Mouse (Mus musculus) neural tube, embryonic 12.5 days (tissue): ENCODE measurements at regions not wholly inside any gene's neighbourhood (a gene's known extent, or its start where the extent isn't known, plus 50 kb on each side); places are given as distances from the start of the nearest gene placed in this dataset.

ENCODE experiments used
- ATAC-seq: fragments of 200-750 bp; cut with Nextera tagmentation; 2 replicates; pipeline ENCODE4 v1.8.0; 2017; ENCODE audit warnings: low read depth, mild to moderate bottlenecking, moderate TSS enrichment, moderate library complexity; ENCODE audit not compliant: low FRiP score
- H3K27ac ChIP-seq: fragments of 300-500 bp; sonication (generic); 2 replicates; pipeline ENCODE4 v1.5.1; 2016
- H3K27me3 ChIP-seq: fragments of 300-500 bp; sonication (generic); replicated peaks from 2 replicates; pipeline ENCODE4 v1.6.1; 2016; ENCODE audit warnings: mild to moderate bottlenecking
- H3K36me3 ChIP-seq: fragments of 300-500 bp; sonication (generic); 2 replicates; pipeline ENCODE4 v1.6.1; 2016; ENCODE audit warnings: mild to moderate bottlenecking
- H3K4me1 ChIP-seq: fragments of 300-500 bp; sonication (generic); 2 replicates; pipeline ENCODE4 v1.6.1; 2016
- H3K4me2 ChIP-seq: fragments of 300-500 bp; sonication (generic); replicated peaks from 2 replicates; pipeline ENCODE4 v1.6.1; 2016; ENCODE audit warnings: mild to moderate bottlenecking
- H3K4me3 ChIP-seq: fragments of 300-500 bp; sonication (generic); 2 replicates; pipeline ENCODE4 v1.5.1; 2016
- H3K9ac ChIP-seq: fragments of 300-500 bp; sonication (generic); 2 replicates; pipeline ENCODE4 v1.6.1; 2016; ENCODE audit warnings: mild to moderate bottlenecking
- H3K9me3 ChIP-seq: fragments of 300-500 bp; sonication (generic); 2 replicates; pipeline ENCODE4 v1.6.1; 2016; ENCODE audit warnings: mild to moderate bottlenecking
- WGBS: fragments of 180-500 bp; shearing (Covaris S2); methylation state at CpG from one replicate; pipeline ENCODE4 v1.1.7; 2016; 5-methylcytosine and 5-hydroxymethylcytosine counted together

DNA sequence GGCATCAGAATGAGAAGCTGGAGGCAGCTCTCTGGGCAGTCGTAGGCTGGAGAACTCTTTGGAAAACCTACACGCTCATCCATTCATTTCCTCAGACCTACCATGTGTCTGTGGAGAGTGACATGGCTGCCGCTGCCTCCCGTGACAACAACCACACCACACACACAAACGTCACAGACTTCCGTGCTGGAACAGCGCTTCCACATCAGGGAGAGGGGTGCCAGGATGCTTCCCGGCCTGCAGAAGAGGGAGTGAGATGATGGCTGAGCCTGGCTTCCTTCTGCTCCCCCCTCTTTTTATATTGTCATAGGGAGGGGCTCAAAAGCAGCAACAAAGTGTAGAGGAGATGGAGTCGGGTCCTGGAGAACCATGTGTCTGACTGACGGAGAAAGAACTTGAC is 73.5 kb upstream of the Ptpn1 start:
- no peaks in the 10 kb centered on the region for H3K36me3 ChIP-seq
- H3K9me3 ChIP-seq, result no peaks in the 10 kb centered on the region
- no peaks in the 10 kb centered on the region for H3K27me3 ChIP-seq
- no peak for ATAC-seq
- no peak overlapping the region for H3K27ac ChIP-seq
- no peak overlapping the region for H3K4me3 ChIP-seq
- no peak overlapping the region for H3K4me2 ChIP-seq
- WGBS, result 72% methylated on average over 10 of the region's 10 CpGs
- H3K4me1 ChIP-seq, result peaks cover 14% of the 10 kb centered on the region; the same call in 1 of the 2 replicates
- H3K9ac ChIP-seq, result no peak overlapping the region

GRCm38 (mm10) chr2:167857911-167858310 is 73.9 kb upstream of the Ptpn1 start:
- WGBS, result 64% methylated on average over 8 of the region's 8 CpGs
- Histone ChIP-seq H3K27ac (no peak overlapping the region), H3K9ac (no peak overlapping the region), H3K27me3 (no peaks in the 10 kb centered on the region), H3K36me3 (no peaks in the 10 kb centered on the region), H3K9me3 (no peaks in the 10 kb centered on the region), H3K4me2 (no peak overlapping the region), H3K4me3 (no peak overlapping the region), H3K4me1 (peaks cover 14% of the 10 kb centered on the region; the same call in 1 of the 2 replicates)
- no peak for ATAC-seq

DNA sequence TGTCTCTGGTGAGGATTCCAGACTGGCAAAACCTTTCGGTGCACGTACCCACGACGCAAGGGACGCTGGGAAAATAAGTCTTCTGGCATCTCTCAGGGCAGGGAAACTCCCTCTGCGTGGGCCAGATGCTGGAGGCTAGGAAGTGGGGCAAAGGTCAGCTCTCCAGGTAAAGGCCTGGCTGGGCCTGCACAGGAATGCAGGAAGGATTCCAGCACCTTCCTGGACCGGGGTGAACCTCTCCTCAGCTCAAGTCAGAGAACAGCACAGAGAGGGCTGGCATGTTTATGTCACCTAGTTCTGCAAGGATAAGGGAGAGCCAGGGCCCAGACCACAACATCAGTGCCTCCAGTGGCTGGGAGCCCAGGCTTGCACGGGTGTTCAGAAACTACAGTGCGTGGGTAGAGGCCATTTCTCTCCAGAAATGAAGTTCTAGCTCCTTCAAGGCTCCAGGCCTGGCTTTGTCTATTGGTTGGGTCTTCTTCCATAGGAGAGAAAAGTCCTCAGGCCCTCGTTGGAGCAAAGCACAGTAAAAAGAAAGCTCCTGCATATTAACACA is 74.9 kb upstream of the Ptpn1 start:
- peaks cover 19% of the 10 kb centered on the region; the same call in 1 of the 2 replicates for H3K4me1 ChIP-seq
- no peak for ATAC-seq
- WGBS, result 83% methylated on average over 10 of the region's 10 CpGs
- H3K27ac ChIP-seq, result no peak overlapping the region
- H3K9ac ChIP-seq, result no peak overlapping the region
- no peaks in the 10 kb centered on the region for H3K27me3 ChIP-seq
- no peak overlapping the region for H3K4me2 ChIP-seq
- H3K36me3 ChIP-seq, result no peaks in the 10 kb centered on the region
- no peaks in the 10 kb centered on the region for H3K9me3 ChIP-seq
- H3K4me3 ChIP-seq, result no peak overlapping the region

DNA sequence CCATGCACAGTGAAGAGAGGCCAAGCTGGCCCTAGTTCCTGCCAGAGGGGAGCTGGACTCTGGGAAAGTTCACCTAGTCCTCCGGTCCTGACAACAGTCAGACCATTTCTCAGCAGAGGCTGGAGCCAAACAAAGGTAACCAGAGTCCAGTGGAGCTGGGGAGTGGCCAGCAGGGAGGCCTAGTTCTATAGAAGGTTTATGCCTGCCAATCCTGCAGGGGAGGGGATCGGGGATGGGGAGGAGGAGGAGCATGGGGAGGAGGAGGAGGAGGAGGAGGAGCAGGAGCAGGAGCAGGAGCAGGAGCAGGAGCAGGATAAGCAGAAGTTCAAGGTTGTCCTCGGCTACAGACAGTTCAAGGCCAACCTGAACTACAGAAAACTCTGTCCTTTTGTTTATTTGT is 75.8 kb upstream of the Ptpn1 start:
- WGBS, result 55% methylated on average over 3 of the region's 3 CpGs
- H3K9ac ChIP-seq, result no peak overlapping the region
- no peak overlapping the region for H3K27ac ChIP-seq
- no peaks in the 10 kb centered on the region for H3K36me3 ChIP-seq
- H3K4me2 ChIP-seq, result no peak overlapping the region
- H3K4me1 ChIP-seq, result peaks cover 24% of the 10 kb centered on the region; the same call in 1 of the 2 replicates
- H3K27me3 ChIP-seq, result no peaks in the 10 kb centered on the region
- no peak overlapping the region for H3K4me3 ChIP-seq
- H3K9me3 ChIP-seq, result no peaks in the 10 kb centered on the region
- ATAC-seq, result no peak

GRCm38 (mm10) chr2:167854060-167854459 is 77.8 kb upstream of the Ptpn1 start:
- no peak for ATAC-seq
- no peaks in the 10 kb centered on the region for H3K36me3 ChIP-seq
- H3K27ac ChIP-seq, result no peak overlapping the region
- no peaks in the 10 kb centered on the region for H3K9me3 ChIP-seq
- no peaks in the 10 kb centered on the region for H3K27me3 ChIP-seq
- 86% methylated on average over 1 of the region's 1 CpGs for WGBS
- no peak overlapping the region for H3K9ac ChIP-seq
- H3K4me3 ChIP-seq, result no peak overlapping the region
- H3K4me1 ChIP-seq, result peaks cover 12% of the 10 kb centered on the region; the same call in 1 of the 2 replicates
- no peak overlapping the region for H3K4me2 ChIP-seq

DNA sequence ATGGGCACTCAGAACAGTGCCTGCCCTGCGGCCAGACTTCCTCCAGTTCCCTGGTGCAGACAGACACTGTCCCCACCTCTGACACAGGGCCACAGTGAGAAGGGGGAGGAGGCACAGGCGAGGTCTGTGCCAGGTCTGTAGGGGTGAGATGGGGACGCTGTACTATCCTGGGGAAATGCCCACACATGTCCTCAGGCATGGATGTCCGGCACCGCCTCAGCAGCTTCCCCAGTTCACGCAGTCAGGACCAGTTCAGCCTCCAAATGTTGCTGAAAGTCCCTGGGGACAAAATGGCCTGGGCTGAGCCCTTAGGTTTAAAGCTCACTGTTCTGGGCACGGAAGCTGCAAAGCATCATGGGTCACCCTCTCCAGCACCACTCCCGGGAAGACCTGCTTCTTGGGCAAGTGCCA is 78.4 kb upstream of the Ptpn1 start:
- no peaks in the 10 kb centered on the region for H3K27me3 ChIP-seq
- ATAC-seq, result no peak
- no peaks in the 10 kb centered on the region for H3K9me3 ChIP-seq
- H3K9ac ChIP-seq, result no peak overlapping the region
- 73% methylated on average over 8 of the region's 8 CpGs for WGBS
- no peaks in the 10 kb centered on the region for H3K36me3 ChIP-seq
- H3K4me1 ChIP-seq, result peaks cover 12% of the 10 kb centered on the region; the same call in 1 of the 2 replicates
- no peak overlapping the region for H3K4me2 ChIP-seq
- no peak overlapping the region for H3K27ac ChIP-seq
- H3K4me3 ChIP-seq, result no peak overlapping the region

DNA sequence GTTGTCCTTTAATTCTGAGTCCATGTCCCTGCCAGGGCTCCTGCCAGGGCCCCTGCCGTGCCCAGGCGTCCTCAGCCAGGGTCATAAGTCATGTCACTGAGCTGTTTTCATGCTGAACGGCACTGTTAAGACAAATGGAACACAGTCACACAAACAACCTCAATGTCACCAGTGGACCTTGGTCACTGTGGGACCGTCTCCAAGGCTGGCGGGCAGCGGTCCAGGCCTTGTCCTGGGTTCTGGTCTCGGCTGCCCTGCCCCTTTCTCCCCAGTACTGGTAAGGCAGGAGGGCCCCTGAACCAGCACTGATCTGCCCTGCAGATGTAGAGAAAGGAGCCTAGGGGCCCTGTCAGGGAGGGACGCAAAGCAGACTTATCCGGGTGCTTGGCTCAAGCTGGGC is 79.3 kb upstream of the Ptpn1 start:
- H3K9me3 ChIP-seq, result no peaks in the 10 kb centered on the region
- WGBS, result 69% methylated on average over 9 of the region's 9 CpGs
- H3K27ac ChIP-seq, result no peak overlapping the region
- no peaks in the 10 kb centered on the region for H3K36me3 ChIP-seq
- ATAC-seq, result no peak
- H3K4me3 ChIP-seq, result no peak overlapping the region
- no peaks in the 10 kb centered on the region for H3K27me3 ChIP-seq
- peaks cover 12% of the 10 kb centered on the region; the same call in 1 of the 2 replicates for H3K4me1 ChIP-seq
- H3K9ac ChIP-seq, result no peak overlapping the region
- no peak overlapping the region for H3K4me2 ChIP-seq

GRCm38 (mm10) chr2:167851216-167851896 is 80.5 kb upstream of the Ptpn1 start:
- Histone ChIP-seq H3K4me2 (no peak overlapping the region), H3K4me1 (peaks cover 12% of the 10 kb centered on the region; the same call in 1 of the 2 replicates), H3K27ac (no peak overlapping the region), H3K4me3 (no peak overlapping the region), H3K9ac (no peak overlapping the region), H3K36me3 (no peaks in the 10 kb centered on the region), H3K27me3 (no peaks in the 10 kb centered on the region), H3K9me3 (no peaks in the 10 kb centered on the region)
- ATAC-seq, result no peak
- 34% methylated on average over 11 of the region's 11 CpGs for WGBS

DNA sequence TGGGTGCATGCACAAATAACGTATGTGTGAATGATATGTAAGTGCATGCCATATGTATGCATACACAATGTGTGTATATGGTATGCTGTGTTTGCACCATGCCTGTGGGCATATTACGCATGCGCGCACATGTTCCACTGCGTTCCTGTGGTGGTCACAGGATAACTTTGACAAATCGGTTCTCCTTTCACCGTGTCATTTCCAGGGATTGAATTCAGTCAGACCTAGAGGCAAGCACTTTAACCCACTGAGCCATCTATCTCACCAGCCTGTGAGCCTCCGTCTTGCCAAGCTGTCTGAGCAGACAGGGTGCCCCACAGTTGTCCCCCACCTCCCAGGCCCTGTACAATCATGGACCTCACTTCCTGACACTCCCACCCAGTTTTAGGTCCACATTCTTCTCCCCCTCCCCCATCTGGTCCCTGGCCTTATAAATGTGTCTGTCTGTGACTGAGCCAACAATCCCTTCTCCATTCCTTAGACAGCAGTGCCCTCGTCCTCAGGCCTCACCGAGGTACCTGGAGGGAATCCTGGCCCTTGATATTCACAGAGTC is 81.8 kb upstream of the Ptpn1 start:
- no peak for ATAC-seq
- H3K4me1 ChIP-seq, result peaks cover 12% of the 10 kb centered on the region; the same call in 1 of the 2 replicates
- H3K27ac ChIP-seq, result no peak overlapping the region
- 86% methylated on average over 10 of the region's 10 CpGs for WGBS
- H3K27me3 ChIP-seq, result no peaks in the 10 kb centered on the region
- H3K4me2 ChIP-seq, result no peak overlapping the region
- H3K4me3 ChIP-seq, result no peak overlapping the region
- H3K9ac ChIP-seq, result no peak overlapping the region
- no peaks in the 10 kb centered on the region for H3K36me3 ChIP-seq
- no peaks in the 10 kb centered on the region for H3K9me3 ChIP-seq

- 82% methylated on average over 7 of the region's 7 CpGs for WGBS
- Histone ChIP-seq H3K27me3 (no peaks in the 10 kb centered on the region), H3K4me3 (no peak overlapping the region), H3K36me3 (no peaks in the 10 kb centered on the region), H3K9me3 (no peaks in the 10 kb centered on the region), H3K4me2 (no peak overlapping the region), H3K27ac (no peak overlapping the region), H3K9ac (no peak overlapping the region), H3K4me1 (peaks cover 12% of the 10 kb centered on the region; the same call in 1 of the 2 replicates)
- no peak for ATAC-seq
Observed at GRCm38 (mm10) chr2:167848468-167849440, 83.1 kb upstream of the Ptpn1 start.

DNA sequence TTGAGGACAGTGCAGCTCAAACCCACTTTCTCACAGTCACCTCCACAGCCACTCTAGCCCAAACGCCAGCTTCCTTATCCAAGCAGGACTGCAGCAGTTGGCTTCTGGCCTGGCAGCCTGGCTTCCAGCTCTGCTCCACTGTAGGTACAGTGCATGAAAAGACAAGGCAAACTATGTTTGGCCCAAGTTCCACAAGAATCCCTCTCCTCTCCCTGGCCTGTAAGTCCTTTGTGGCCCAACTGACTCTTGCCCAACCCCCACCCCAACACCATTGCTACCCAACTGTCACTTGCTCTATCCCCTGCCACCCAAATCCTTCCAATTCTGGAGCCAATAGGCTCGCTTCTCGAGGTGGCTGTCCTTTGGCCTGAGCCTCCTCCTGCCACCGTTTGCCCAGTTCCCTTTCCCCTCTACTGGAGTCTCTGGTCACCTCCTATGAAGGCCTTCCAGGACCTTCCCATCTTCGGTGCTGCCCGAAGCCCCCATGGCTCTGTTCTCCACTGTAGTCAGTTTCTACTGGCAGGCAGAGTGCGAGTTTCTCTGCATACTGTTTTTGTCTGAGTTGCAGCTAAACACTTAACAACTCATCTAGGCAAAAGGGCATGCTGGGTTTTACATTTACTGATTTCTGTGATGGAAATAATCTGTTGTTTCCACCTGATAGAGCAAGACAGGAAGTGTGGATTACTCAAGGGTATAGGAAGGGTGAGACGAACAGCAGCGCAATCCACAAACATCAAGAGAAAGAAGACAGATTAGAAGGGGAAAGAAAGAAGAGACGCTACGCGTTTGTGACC is 84.4 kb upstream of the Ptpn1 start:
- WGBS, result 83% methylated on average over 12 of the region's 12 CpGs
- no peak for ATAC-seq
- Histone ChIP-seq H3K9me3 (no peaks in the 10 kb centered on the region), H3K27ac (no peak overlapping the region), H3K4me1 (peaks cover 8% of the 10 kb centered on the region; the same call in 1 of the 2 replicates), H3K4me3 (no peak overlapping the region), H3K9ac (no peak overlapping the region), H3K36me3 (no peaks in the 10 kb centered on the region), H3K27me3 (no peaks in the 10 kb centered on the region), H3K4me2 (no peak overlapping the region)
